Mouse (Mus musculus) megakaryocyte, embryonic 14.5 days (primary cell): Measurements from ENCODE around the gene Dock4. TPM values are rescaled to one million over a fixed set of nuclear protein-coding genes. Genes with fewer than 3 reads are reported as not detected.

Experiments
- H3K27me3 ChIP-seq: replicated peaks from 2 replicates; pipeline ENCODE3; 2012; ENCODE audit warnings: inconsistent platforms
- H3K36me3 ChIP-seq: replicated peaks from 2 replicates; pipeline ENCODE3; 2012; ENCODE audit warnings: low read length, inconsistent platforms, mixed read lengths
- H3K4me1 ChIP-seq: 2 replicates; pipeline ENCODE4 v1.6.1; 2012; ENCODE audit warnings: inconsistent platforms
- H3K4me3 ChIP-seq: replicated peaks from 2 replicates; pipeline ENCODE3; 2012; ENCODE audit warnings: moderate library complexity, mild to moderate bottlenecking, inconsistent platforms
- H3K9me3 ChIP-seq: 2 replicates; pipeline ENCODE4 v1.6.1; 2012; ENCODE audit warnings: inconsistent platforms
- FLI1 ChIP-seq: IDR thresholded peaks from 2 replicates; pipeline ENCODE4 v1.6.1; 2012; ENCODE audit warnings: low read length, inconsistent platforms, mixed read lengths
- GATA1 ChIP-seq: IDR thresholded peaks from 3 replicates; pipeline ENCODE4 v1.6.1; 2012; ENCODE audit warnings: mixed read lengths, low read length, inconsistent platforms, borderline replicate concordance
- polyA plus RNA-seq: library from polyadenylated mRNA; stranded (reverse); fragments of >175 nt; gene quantifications from 2 replicates; pipeline ENCODE4 v1.2.3, GENCODE M21; 2012; ENCODE audit warnings: low replicate concordance; ENCODE audit not compliant: insufficient read depth

Gene Dock4
- polyA plus RNA-seq, 1 experiment = 0.13 TPM

DNA sequence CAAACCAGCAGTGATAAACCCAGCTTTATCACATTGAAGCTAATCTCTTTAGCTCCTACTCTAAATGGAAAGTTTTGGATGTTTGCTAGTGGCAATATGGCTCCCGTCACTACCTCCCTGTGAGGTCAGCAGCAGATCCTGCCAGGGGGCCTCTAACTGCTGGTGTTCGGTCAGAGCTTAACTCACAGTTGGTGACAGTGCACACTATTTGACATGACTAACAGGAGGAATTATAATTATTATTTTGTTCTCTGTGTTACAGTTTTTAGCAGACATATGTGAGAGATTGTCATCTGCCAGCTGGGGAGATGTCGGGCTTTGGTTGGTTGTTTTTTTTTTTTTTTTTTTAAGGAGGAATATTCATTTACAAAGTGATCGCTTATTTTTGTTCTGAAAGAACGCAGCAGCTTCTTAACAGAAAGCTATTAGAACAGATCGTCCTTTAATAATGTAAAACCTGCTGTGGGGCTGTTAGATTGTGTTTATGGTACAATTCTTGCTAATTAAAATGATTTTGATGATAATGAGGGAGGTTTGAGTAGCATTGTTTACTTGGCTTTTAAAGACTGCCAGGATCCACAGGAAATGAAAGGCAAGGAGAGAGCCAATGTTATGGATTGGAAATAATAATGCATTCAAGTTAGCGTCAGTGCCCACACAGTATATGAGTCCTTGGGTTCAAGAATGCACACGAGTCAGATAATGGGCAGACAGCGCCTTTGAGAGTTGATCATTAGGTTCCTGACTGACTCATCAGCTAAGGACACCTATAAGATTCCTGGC lies 352.0 kb downstream of the Dock4 start:
- TF ChIP-seq FLI1 = no peak
- no peak for TF ChIP-seq GATA1
- Histone ChIP-seq H3K27me3 (no peaks in the 10 kb centered on the region), H3K4me3 (no peak overlapping the region), H3K9me3 (no peaks in the 10 kb centered on the region), H3K36me3 (no peaks in the 10 kb centered on the region), H3K4me1 (peaks cover 4% of the 10 kb centered on the region; the same call in 1 of the 2 replicates)

DNA sequence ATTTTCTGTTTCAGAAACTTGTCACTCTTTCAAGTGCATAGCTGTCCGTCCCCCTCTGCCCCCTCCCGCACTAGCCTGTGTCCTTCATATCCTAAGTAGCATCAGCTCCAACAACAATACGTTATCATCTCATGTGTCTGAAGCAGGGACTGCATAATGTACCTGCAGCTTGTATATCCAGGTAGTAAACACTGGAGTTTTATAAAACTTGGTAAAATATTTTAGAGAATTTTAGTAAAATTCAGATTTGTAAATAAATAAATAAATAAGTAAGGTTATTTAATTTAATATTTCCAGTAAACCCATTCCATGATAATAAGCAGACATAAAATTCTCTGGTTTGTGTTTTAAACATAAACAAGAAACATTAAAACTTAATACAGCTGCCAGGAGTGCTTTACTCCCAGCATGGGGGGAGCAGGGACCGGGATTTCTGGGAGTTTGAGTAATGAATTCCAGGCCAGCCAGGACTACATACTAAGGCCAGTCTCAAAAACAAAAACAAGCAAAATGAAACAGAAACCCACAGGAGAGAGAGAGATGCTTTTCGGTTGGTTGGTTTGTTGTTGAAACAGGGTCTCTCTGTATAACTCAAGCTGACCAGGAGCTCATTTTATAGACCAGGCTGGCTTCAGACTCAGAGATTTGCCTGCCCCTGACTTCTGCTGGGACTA lies 352.7 kb downstream of the Dock4 start:
- H3K27me3 ChIP-seq = no peaks in the 10 kb centered on the region
- peaks cover 4% of the 10 kb centered on the region; the same call in 1 of the 2 replicates for H3K4me1 ChIP-seq
- H3K9me3 ChIP-seq = no peaks in the 10 kb centered on the region
- no peaks in the 10 kb centered on the region for H3K36me3 ChIP-seq
- TF ChIP-seq FLI1 = no peak
- TF ChIP-seq GATA1 = no peak
- no peak overlapping the region for H3K4me3 ChIP-seq

DNA sequence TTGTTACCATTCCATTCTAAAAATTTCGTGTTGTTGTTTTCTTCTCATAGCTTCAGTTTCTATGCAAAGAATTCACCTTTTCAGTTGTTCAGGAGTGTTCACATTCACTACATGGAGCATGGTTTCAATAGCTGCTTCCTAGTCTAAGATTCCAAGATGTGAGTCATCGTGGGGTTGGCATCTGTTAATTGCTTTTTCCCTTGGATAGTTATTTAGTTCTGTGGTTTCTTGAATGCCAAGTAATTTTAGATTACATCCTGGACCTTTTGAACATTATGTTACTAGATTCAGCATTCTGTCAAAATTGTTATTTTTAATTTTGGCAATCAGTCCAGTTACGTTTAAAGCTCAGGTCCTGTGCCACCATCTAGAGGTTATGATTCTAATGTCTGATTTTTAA lies 355.7 kb downstream of the Dock4 start:
- Histone ChIP-seq H3K27me3 (no peaks in the 10 kb centered on the region), H3K4me1 (peaks cover 4% of the 10 kb centered on the region; the same call in 1 of the 2 replicates), H3K9me3 (no peaks in the 10 kb centered on the region), H3K36me3 (no peaks in the 10 kb centered on the region), H3K4me3 (no peak overlapping the region)
- TF ChIP-seq FLI1 (no peak), GATA1 (no peak)

DNA sequence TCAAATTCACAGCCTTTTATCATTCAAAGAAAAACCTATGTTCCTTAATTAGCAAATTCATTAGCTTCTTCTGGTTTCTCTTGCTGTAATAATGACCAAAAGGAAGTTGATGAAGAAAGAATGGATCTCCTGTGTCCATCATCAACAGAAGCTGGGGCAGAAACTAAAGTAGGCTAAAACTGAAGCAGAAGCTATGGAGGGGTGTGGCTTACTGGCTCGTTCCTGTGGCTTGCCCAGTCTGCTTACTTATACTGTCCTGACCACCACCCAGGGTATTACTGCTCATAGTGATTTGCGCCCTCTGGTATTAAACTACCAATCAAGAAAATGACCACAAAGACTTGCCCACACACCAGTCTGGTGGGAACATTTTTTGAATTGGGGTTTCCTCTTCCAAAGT lies 359.5 kb downstream of the Dock4 start:
- H3K9me3 ChIP-seq = no peaks in the 10 kb centered on the region
- H3K4me1 ChIP-seq = no peaks in the 10 kb centered on the region
- H3K4me3 ChIP-seq = no peak overlapping the region
- H3K36me3 ChIP-seq = no peaks in the 10 kb centered on the region
- no peak for TF ChIP-seq GATA1
- TF ChIP-seq FLI1 = no peak
- no peaks in the 10 kb centered on the region for H3K27me3 ChIP-seq

DNA sequence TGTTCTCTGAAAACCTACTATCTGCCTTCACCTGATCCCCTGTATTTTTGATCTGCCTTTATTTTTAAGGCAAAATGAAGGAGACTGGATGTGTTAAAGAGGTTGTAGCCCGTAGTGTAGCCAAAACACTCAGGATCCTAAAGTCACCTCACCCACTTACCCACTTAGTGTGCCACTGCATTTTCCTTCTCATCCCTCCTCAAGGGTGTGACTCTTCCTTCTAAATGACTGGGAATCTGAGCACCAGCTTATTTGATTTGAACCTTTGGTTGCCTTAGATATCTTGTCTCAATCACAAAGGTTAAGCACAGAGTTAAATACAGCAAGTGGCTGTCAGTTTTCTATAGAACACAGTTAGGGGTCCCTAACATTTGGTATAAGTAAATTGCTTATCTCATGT lies 362.2 kb downstream of the Dock4 start:
- Histone ChIP-seq H3K27me3 (no peaks in the 10 kb centered on the region), H3K9me3 (no peaks in the 10 kb centered on the region), H3K36me3 (no peaks in the 10 kb centered on the region), H3K4me3 (no peak overlapping the region), H3K4me1 (no peaks in the 10 kb centered on the region)
- TF ChIP-seq GATA1 (no peak), FLI1 (no peak)

DNA sequence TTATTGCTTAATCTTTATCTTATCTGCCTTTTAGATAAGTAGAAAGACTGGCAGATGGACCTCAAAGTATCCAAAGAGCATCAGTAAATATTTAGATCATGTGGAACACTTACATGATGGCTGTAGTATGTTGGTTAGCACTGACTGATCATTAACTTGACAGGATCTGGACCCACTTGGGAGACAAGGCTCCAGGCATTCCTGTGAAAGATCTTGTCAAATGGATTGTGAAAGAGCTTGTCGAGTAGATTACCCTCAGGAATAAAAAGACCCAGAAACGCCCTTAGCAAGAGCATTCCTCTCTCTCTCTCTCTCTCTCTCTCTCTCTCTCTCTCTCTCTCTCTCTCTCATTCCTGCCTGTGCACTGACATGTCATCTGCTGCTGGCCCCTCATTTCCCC lies 367.7 kb downstream of the Dock4 start:
- no peaks in the 10 kb centered on the region for H3K4me1 ChIP-seq
- TF ChIP-seq FLI1 (no peak), GATA1 (no peak)
- H3K36me3 ChIP-seq = no peaks in the 10 kb centered on the region
- H3K27me3 ChIP-seq = no peaks in the 10 kb centered on the region
- no peak overlapping the region for H3K4me3 ChIP-seq
- no peaks in the 10 kb centered on the region for H3K9me3 ChIP-seq

DNA sequence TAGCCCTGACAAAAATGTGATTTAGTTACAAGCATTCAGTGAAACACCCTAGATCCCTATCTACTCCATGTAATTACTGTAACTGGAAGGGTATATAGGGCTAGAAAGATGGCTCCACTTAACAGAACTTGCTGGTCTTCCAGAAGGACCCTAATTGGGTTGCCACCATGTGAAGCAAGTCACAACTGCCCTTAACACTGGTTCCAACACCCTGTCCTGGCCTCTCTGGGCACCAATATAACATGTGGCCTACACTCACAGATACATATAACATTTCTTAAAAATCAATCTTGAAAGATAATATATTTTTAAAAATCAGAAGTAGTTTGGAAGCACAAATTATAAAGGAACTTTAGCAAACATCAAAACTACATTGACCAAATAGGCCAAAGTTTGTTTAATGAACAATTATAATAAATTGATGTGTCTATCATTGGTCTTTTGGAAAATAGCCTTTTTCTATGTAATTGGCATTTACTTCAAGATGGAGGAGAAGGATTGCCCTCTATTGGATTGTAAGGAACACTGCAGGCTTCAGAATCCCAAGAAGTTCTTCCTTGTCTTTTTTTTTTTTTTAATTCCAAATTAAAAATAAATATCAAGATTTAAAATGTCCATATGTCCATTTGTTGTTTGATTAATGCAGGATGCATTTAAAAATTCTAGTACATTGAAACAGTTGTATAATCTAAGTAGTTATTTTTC lies 369.1 kb downstream of the Dock4 start:
- no peaks in the 10 kb centered on the region for H3K36me3 ChIP-seq
- H3K9me3 ChIP-seq = no peaks in the 10 kb centered on the region
- no peak overlapping the region for H3K4me3 ChIP-seq
- no peaks in the 10 kb centered on the region for H3K4me1 ChIP-seq
- TF ChIP-seq GATA1 (no peak), FLI1 (no peak)
- H3K27me3 ChIP-seq = no peaks in the 10 kb centered on the region

DNA sequence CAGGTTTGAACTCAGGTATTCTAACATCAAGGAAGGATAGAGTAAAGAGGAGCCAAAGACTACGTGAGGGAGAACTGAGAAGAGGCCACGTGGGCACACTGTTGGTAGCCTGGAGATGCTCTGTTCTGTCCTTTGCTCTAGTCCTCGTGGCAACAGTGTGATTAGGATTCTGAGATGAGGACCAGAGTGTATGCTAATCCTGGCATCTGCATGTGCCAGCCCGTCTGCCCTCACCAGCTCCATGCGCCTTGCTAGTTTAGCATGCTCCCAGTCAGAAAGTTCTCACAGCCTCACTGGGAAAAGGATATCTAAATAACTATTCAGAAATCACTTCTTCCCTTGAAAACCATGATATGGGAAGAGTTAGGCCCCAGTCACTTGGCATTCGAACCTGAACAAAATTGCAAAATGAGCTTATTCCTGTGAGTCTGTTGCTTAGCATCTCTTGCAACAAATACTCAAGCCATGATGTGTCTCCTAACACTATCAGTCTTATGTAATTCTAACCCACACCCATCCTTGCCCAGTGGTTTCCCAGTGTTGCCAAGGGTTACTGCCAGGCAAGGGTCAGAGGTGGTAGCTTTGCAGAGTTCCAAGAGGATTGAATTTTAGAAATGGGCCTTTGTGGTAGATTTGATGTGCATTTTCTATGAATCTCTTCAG lies 372.4 kb downstream of the Dock4 start:
- H3K9me3 ChIP-seq = no peaks in the 10 kb centered on the region
- H3K36me3 ChIP-seq = no peaks in the 10 kb centered on the region
- no peaks in the 10 kb centered on the region for H3K27me3 ChIP-seq
- H3K4me1 ChIP-seq = no peaks in the 10 kb centered on the region
- no peak overlapping the region for H3K4me3 ChIP-seq
- no peak for TF ChIP-seq FLI1
- TF ChIP-seq GATA1 = no peak

DNA sequence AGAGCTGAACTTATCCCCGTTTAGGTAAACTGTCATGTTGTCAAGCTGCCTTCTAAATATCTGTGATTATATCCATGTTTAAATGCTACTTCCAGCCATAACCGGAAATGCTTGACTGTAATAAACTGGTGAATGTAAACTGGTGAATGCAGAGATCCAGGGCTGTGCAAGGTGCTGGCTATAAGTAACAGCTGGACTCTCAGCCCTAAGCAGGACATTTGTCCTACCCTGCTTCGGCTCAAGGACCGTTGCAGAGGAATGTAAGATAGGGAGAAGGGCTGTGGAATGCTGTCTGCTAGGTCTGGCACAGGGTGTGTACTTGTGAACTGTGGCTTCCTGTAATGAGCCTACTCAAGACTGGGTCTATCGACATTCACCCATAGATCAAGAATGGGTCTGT lies 377.9 kb downstream of the Dock4 start:
- Histone ChIP-seq H3K9me3 (no peaks in the 10 kb centered on the region), H3K36me3 (no peaks in the 10 kb centered on the region), H3K27me3 (no peaks in the 10 kb centered on the region), H3K4me3 (no peak overlapping the region), H3K4me1 (no peaks in the 10 kb centered on the region)
- TF ChIP-seq FLI1 (no peak), GATA1 (no peak)
